Mouse (Mus musculus): Measurements from ENCODE around the gene Chchd6.

- TF ChIP-seq POLR2A (IDR thresholded peaks at IDR 0.05; ENCODE audit: insufficient read depth, low read depth, low read length) (no peak), EP300 (IDR thresholded peaks at IDR 0.05; ENCODE audit: insufficient read depth, low read depth, low read length) (no peak), CTCF (IDR thresholded peaks at IDR 0.05) (peak; percentile 69)
These were observed 256.0 kb downstream of the Chchd6 start for GRCm38 (mm10) chr6:89339447-89339846.

Data from heart, adult 2 months (tissue).